Mouse (Mus musculus) myocyte (in vitro differentiated cells): ENCODE results near the gene Klk12.

Experiments
- CEBPB ChIP-seq: IDR thresholded peaks from 2 replicates; pipeline ENCODE4 v1.6.1; 2011; ENCODE audit warnings: mild to moderate bottlenecking, moderate library complexity; ENCODE audit not compliant: poor library complexity, insufficient read depth, severe bottlenecking
- E2F4 ChIP-seq: IDR thresholded peaks from one replicate; pipeline ENCODE4 v1.6.1; 2011; ENCODE audit warnings: mild to moderate bottlenecking, control low read depth, moderate library complexity; ENCODE audit not compliant: insufficient read depth
- MAX ChIP-seq: IDR thresholded peaks from one replicate; pipeline ENCODE4 v1.6.1; 2011; ENCODE audit warnings: low read depth, mild to moderate bottlenecking, control low read depth
- MYOG ChIP-seq, 3 experiments: IDR thresholded peaks; one replicate each; pipeline ENCODE4 v1.6.1; 2011; ENCODE audit warnings: control low read depth in 2 of 3, low read depth in 2 of 3, mild to moderate bottlenecking in 2 of 3; ENCODE audit not compliant: insufficient read length in 2 of 3, control insufficient read depth in 1 of 3, insufficient read depth in 1 of 3
- POLR2A ChIP-seq: IDR thresholded peaks from one replicate; pipeline ENCODE4 v1.6.1; 2011; ENCODE audit warnings: low read depth, mild to moderate bottlenecking, control low read depth, moderate library complexity; ENCODE audit not compliant: insufficient read length
- POLR2AphosphoS2 ChIP-seq: IDR thresholded peaks from one replicate; pipeline ENCODE4 v1.6.1; 2011; ENCODE audit warnings: low read depth, control low read depth; ENCODE audit not compliant: insufficient read length
- REST ChIP-seq: IDR thresholded peaks from one replicate; pipeline ENCODE4 v1.6.1; 2011; ENCODE audit warnings: mild to moderate bottlenecking, control low read depth, moderate library complexity; ENCODE audit not compliant: insufficient read depth, insufficient read length
- SRF ChIP-seq: IDR thresholded peaks from one replicate; pipeline ENCODE4 v1.6.1; 2011; ENCODE audit warnings: low read depth; ENCODE audit not compliant: control insufficient read depth, insufficient read length
- TCF12 ChIP-seq: IDR thresholded peaks from one replicate; pipeline ENCODE4 v1.6.1; 2011; ENCODE audit warnings: mild to moderate bottlenecking, control low read depth; ENCODE audit not compliant: poor library complexity, insufficient read depth, severe bottlenecking
- USF1 ChIP-seq: IDR thresholded peaks from one replicate; pipeline ENCODE4 v1.6.1; 2011; ENCODE audit warnings: low read depth, mild to moderate bottlenecking, control low read depth, moderate library complexity

GRCm38 (mm10) chr7:43797844-43798462 lies 29.3 kb downstream of the Klk12 start:
- TF ChIP-seq POLR2A, result no peak
- no peak for TF ChIP-seq TCF12
- TF ChIP-seq USF1, result no peak
- no peak for TF ChIP-seq MYOG (IDR thresholded peaks at IDR 0.05; ENCODE audit: control insufficient read depth in 1 of 3, insufficient read depth in 1 of 3, insufficient read length in 2 of 3, low read depth in 2 of 3)
- TF ChIP-seq REST, result no peak
- no peak for TF ChIP-seq SRF
- no peak for TF ChIP-seq POLR2AphosphoS2
- no peak for TF ChIP-seq MAX
- no peak for TF ChIP-seq E2F4
- no peak for TF ChIP-seq CEBPB
